Mouse (Mus musculus) gastrocnemius, adult 8-10 months (tissue): ENCODE data around the gene Krt7. TPM values are rescaled to one million over a fixed set of nuclear protein-coding genes. Genes with fewer than 3 reads are reported as not detected.

Source experiments
- DNase-seq, 2 experiments: peaks; one replicate each; pipeline ENCODE4 v3.0.0; 2022; ENCODE audit warnings: low spot score in 2 of 2
- microRNA-seq: library from miRNA; unstranded; fragments of <30 nt; microRNA quantifications from one replicate; pipeline ENCODE4 v1.2.0, GENCODE M21; 2022
- total RNA-seq, 4 experiments: library from RNA; stranded (reverse); gene quantifications; 2 replicates each; pipeline ENCODE4 v1.2.4; 2022

Gene Krt7
- total RNA-seq, 4 experiments from 2014 or later: not detected

DNA sequence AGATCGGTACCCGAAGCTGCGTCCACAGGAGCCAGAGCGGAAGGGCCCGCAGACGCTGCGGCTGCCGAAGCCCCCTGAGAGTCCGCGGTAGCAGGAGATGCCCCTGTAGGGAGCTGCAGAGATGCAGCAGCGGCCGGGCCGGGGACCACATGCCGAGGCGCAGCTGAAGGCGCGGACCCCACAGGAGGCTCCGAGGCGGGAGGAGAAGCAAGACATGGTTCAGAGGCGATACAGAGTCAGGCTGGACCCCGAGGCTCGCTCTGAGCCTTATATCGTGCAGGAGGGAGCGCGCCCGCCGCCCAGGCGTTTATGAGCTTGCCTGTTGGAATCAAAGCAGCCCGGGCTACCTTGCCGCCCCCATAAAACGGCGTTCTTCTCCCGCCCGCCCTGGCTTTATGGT lies 27.7 kb downstream of the Krt7 start, which contains the start of gene Krt87:
TSS of gene Krt87 (minus strand) at position 250 of the 400 bp plus-strand sequence.
- DNase-seq: no peak

DNA sequence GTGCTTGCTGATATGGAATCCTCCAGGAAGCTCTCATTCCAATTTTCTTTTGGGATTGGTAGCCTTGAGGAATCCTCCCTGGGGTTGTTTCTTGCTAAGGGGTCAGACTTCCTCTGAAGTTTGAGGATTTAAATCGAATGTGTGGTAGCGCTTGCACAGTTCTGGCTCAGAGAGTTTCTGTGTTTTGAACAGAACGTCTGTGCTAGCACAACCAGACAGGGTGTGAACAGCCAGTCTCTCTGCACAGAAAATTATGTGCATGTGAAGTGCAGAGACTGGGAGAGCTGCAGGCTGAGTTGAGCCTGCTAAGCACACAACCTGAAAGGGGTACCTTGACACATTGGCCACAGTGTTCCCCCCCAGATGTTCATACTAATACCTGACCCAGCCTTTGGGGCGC lies 30.0 kb downstream of the Krt7 start:
- DNase-seq: no peak

DNA sequence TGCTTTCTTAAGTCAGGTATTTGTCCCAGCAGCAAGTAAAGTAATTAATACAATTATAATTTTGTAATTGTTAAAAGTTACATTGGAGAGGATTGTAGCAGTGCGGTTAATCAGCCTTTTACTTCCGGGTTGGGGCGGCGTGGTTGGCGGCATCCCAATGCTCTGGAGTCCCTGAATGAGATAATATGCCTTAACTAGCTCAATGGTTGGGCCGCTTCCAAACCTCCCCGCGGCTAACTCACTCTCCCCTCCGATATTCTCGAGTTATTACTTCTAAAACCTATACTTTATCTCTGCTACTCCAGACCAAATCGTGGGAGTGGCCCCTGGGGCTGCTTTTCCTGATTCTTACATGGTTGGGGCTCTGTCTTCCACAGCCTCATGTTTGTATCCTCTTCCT lies 35.7 kb downstream of the Krt7 start:
- no peak for DNase-seq

DNA sequence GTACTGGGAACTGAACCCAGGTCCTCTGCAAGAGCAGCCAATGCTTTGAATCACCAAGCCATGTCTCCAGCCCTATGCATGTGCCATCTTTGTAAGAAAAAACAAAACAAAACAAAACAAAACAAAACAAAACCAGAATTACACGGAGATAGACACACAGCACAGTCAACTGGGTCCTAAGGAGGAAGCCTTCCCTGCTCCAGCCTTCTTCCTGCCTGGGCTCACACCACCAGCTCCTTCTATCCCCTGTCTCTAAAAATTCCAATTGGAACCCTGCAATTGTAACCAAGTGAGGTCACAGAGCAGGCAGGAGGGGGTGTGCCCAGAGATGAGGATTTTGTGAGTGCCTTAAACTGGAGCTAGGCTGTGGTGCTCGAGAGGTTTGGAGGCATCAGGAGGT lies 36.6 kb downstream of the Krt7 start, which contains the start of gene Krt88:
TSS of gene Krt88 (plus strand) at position 301 of the 400 bp plus-strand sequence.
- no peak for DNase-seq

DNA sequence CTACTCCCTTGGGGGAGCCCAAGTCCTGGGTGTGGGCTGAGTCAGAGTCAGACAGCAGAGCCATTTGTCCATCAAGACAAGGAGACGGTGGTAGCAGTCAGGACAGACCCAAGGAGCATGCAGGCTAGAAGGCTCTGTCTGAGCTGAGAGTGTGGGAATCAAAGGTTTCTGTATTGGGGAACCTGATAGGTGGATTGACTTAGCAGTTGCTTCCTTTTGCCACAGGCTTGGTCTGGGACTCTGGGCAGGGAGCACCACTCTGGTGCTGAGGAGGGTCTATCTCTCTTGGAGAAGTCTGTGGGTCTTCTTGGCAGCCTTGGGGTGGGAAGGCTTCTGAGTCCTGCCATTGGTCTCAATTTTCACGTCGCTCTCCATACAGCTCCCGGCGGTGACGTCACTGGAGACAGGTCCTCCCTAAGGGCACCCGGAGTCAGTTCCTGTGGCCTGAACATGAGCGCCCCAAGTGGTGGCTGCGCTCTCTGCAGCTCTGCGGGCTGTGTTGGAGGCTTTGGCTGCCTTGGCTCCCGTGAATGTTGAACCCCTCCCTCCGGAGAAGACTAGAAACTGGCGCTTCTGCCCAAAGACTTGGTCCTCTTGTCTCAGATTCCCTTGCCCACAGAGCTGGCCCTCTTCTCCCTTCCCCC lies 42.4 kb downstream of the Krt7 start:
- DNase-seq: peak; percentile 66 to 67

DNA sequence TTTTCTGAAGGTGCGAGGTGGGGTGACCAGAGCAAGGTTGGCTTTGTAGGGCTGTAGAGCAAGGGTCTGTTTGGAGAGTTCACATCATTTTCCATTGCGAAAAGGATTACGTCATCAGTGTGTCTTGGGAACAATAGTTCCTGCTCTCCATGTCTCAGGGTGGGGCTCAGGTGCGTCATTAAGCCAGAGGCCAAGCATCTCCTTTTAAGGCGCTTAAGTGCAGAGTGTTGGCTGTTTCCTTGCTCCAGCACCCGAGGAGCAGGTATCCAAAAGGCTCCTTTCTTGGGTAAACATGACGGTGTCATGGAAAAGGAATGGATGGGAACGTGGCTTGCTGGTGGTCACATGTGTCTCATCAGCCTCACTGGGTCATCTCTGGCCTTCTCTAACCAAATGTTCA lies 43.9 kb downstream of the Krt7 start:
- DNase-seq: no peak

DNA sequence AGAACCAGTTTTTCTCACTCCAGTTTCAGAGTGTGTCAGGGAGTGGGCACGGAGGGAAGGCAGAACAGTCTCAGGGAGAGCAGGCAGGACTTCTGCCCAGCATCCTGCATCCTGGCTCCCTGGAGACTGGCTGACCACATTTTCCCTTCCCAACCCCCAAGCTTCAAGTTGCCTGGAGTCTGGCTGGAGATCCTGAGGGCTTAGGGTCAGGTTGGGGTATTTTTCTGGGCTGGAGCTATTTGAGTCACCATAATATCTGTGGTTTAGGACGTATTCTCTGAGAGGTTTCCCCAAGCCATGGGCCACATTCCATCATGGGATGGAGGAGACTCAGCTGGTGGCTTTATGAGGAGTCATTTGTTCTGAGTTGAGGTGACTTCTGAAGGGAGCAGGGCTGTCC lies 44.4 kb downstream of the Krt7 start:
- DNase-seq: no peak

DNA sequence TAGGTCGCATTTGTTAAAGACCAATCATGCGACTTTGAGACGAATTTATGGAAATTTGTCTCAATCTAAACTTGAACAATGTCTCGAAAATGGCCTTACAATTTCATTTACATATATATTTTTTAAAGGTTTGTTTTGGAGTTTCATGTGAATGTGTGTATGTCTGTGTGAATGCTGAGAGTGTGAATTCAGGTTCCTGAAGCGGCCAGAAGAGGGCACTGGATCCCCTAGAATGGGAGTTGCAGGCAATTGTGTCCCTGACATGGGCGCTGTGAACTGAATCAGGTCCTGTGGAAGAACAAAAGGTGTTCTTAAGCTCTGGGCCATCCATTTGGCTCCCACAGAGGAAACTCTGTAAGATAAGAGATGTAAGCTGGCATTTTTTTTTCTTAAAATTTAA lies 45.0 kb downstream of the Krt7 start:
- DNase-seq: no peak

DNA sequence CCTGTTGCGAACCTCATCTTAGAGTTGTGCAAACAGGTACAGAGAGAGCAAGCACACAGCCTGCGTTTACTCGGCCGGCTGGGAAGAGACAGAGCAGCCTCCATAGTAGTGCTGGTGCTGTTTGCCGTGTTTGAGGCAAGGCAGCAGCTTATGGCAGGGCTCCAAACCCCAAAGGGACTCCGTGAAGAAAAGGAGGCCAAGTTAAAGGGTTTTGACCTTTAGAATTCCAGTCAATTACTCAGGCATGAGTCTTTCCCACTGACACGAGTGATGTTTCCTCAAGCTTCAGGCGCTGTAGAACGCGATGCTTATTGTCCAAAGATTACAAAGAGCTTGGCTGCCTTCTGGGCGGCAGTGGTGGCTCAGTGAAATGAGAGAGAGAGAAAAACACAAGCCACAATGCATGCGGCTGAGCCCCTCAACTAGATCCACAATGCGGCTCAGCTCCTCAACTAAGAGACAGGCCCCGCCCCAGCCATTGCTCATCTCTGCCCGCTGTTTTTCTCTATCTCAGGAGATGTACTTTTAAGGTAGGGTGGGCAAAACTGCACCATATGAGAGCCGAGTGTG lies 47.6 kb downstream of the Krt7 start:
- DNase-seq: peak in 1 of 2 experiments; percentile 10

DNA sequence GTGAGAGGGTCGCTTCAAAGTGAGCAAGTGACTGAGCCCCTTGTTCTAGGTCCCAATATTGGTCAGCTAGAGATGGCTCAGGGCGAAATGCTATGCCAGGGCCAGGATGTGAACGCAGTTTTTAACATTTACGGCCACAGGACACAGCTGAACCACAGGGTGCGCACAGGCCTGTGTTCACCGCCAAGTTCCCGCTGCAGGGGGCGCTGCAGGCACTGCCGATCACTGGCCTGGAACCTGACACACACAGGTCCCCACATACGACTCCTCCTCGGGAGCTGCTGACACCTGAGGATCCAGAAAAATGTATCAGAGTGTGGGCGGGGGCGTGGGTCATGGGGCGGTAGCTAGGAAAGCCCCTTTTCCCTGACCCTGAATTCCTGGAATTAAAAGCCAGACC lies 48.4 kb downstream of the Krt7 start:
- DNase-seq: no peak

DNA sequence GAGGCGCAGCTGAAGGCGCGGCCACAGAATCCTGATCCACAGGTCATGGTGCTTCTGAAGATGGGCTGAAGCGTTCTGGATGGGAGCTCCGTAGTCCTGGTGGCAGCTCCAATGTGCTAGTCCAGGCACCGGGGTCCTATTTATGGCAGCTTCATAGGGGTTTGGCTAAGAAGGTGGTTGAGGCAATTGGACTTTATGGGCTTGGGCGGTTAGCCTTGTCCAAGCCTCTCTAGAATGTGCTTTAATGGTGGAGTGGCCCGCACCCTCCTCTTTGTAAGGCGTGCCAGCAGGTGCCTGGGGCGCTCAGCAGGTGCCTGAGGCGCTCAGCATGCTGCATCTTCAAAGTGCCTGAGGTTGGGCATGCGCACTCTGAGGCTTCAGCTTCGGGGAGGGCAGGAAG lies 52.8 kb downstream of the Krt7 start, which contains the start of gene Krt81:
TSS of gene Krt81 (minus strand) at position 101 of the 400 bp plus-strand sequence.
- DNase-seq: no peak

DNA sequence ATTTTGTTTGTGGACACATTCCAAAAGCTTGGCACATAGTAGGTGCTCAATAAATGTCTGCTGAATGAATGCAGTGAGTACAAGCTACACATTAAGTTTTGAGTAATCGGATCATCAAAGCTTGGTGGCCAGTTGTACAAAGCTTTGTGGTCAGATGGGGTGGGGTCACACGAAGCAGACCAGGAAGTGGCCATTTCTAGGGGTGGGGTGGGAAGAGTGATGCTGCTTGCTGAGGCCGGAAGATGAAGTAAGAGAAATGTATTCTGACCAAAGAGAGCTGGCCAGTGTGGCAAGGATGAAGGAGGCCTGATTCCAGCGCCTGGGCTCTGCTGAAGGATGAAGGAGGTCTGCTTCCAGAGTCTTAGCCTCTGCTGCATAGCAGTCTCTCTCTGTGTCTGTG lies 58.2 kb downstream of the Krt7 start:
- DNase-seq: no peak

DNA sequence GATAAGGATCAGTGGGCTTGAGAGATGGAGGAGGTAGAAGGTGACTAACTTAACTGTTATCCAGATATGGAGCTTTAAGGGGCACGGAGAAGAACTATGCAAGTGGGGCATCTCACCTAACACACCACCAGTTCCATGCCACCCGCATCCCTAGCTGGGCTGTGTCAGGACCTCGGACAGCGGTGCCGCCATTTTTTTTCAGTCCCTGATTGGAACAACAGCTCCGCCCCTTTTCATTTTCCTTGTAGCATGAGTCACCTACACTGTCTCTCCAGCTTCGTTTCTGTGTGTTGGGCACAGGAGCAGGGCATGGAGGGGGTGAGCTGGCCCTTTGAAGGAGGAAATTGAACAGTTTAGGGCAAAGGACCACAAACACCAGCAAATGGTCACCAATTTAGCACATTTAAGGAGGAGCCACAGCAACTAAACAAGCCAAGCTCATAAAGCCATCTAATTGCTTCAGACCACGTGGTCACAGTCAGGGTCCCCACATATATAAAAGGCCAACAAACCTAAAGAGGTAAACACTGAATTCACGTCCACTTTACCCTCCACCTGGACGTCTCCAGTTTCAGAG lies 62.2 kb downstream of the Krt7 start, which contains the start of gene Krt86:
TSS of gene Krt86 (plus strand) at position 527 of the 577 bp plus-strand sequence.
- DNase-seq: no peak

DNA sequence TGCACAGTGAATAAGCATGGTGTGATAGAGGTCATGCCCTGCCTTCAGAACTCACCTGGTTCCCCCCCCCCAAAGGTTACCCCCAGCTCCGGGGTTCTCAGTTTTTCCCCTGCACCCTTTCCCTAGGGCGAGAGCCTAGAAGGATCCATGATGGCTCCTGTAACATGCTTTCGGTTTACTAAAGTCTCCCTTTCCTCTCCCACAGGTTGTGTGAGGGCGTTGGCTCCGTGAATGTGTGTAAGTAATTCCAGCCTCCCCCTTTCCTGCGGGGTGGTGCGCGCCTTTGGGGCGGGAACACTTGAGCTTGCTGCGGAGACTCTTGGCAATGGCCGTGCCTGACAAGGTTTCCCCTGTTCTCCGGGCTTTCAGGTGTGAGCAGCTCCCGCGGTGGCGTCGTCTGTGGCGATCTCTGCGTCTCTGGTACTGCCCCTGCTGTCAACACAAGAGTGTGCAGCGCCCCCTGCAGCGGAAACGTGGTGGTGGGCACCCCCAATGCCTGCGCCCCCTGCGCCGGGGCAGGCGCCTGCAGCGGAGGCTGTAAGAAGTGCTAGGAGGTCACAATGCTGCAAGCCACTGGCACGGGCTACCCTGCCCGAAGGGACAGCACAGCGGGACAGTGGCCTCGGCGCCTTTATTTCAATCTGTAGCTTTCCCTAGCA lies 68.3 kb downstream of the Krt7 start:
- peak in 1 of 2 experiments; percentile 33 for DNase-seq

DNA sequence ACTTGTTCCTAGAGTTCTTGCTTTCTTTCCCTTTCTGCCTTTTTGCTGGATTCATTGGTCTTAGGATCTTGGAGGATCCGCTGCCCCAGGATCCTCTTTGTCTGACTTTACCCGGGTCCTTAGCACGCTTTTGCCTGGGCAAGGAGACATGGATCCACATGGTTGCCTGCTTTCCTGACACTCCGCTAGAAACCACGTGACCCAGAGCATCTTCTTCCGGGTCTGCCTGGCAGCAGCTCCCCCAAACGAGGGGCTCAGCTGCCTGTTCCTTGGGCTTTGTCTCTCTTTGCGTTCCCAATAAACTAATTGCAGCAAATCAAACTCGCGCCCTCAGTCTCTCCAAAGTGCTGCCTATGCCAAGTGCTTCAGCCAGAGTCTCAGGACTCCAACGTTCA lies 68.8 kb downstream of the Krt7 start:
- DNase-seq: no peak

Small RNAs within 50 kb of the gene (microRNA-seq; reads per million reads assigned to microRNA genes)
- gene Mir1941: not detected

Other genes starting within 250 kb of the Krt7 start
- 10 to 100 TPM; 33.0 to 44.0 (median 39.4) TPM for gene Acvr1b, start 237.0 kb upstream of the Krt7 start, total RNA-seq
- gene Grasp, start 186.9 kb upstream of the Krt7 start, total RNA-seq: 1 to 10 TPM; 3.0 to 5.4 (median 4.4) TPM
- gene Nr4a1, start 156.8 kb upstream of the Krt7 start, total RNA-seq: 100 to 1,000 TPM; 114 to 232 (median 117) TPM
- gene Atg101, start 126.8 kb upstream of the Krt7 start, total RNA-seq: 10 to 100 TPM; 28.6 to 35.4 (median 31.8) TPM
- gene 6030408B16Rik, start 117.8 kb upstream of the Krt7 start, total RNA-seq: not detected
- 1 to 10 TPM; 1.1 to 3.4 (median 2.5) TPM for gene Krt80, start 40.9 kb upstream of the Krt7 start, total RNA-seq
- not detected for gene Krt87, start 27.8 kb downstream of the Krt7 start, total RNA-seq
- not detected for gene Krt88, start 36.7 kb downstream of the Krt7 start, total RNA-seq
- gene Krt81, start 52.7 kb downstream of the Krt7 start, total RNA-seq: not detected
- gene Krt86, start 62.4 kb downstream of the Krt7 start, total RNA-seq: not detected
- not detected for gene Krt83, start 80.5 kb downstream of the Krt7 start, total RNA-seq
- not detected for gene Gm49425, start 106.2 kb downstream of the Krt7 start, total RNA-seq
- gene Krt84, start 121.8 kb downstream of the Krt7 start, total RNA-seq: not detected
- gene Krt82, start 139.6 kb downstream of the Krt7 start, total RNA-seq: not detected
- gene Krt90, start 151.9 kb downstream of the Krt7 start, total RNA-seq: not detected
- gene Krt75, start 162.9 kb downstream of the Krt7 start, total RNA-seq: not detected
- gene Gm5414, start 217.1 kb downstream of the Krt7 start, total RNA-seq: not detected
- not detected for gene Gm5478, start 236.3 kb downstream of the Krt7 start, total RNA-seq